Mouse (Mus musculus): ENCODE results near the gene Col6a2.

DNA sequence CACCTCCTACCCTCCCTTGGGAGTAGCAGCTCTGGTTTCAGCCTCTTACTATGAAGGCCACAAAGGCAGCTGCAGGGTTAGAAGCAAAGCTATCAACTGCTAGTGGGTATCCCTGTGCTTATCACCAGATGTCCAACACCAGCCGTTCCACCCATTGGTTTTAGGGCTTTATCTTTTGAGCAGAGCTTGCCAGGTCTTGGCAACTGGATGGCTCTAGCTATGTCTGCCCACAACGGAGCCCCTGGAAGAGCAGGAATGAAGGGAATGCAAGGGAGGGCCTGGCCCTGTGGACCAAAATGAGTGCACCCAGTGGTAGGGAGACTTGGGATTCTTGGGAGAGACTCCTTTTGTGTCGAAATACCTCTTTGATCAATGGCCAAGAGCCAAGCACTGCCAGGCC lies 20.7 kb downstream of the Col6a2 start:
- TF ChIP-seq POLR2A (IDR thresholded peaks at IDR 0.05; ENCODE audit: insufficient read length, low read depth) (no peak), MYOG (IDR thresholded peaks at IDR 0.05; ENCODE audit: control insufficient read depth in 1 of 3, insufficient read depth in 1 of 3, insufficient read length in 2 of 3, low read depth in 2 of 3) (no peak), E2F4 (IDR thresholded peaks at IDR 0.05; ENCODE audit: insufficient read depth) (no peak), TCF12 (IDR thresholded peaks at IDR 0.05; ENCODE audit: insufficient read depth, poor library complexity, severe bottlenecking) (no peak), POLR2AphosphoS2 (IDR thresholded peaks at IDR 0.05; ENCODE audit: insufficient read length, low read depth) (no peak), MAX (IDR thresholded peaks at IDR 0.05; ENCODE audit: low read depth) (no peak), CEBPB (IDR thresholded peaks at IDR 0.05; ENCODE audit: insufficient read depth, poor library complexity, severe bottlenecking) (no peak), USF1 (IDR thresholded peaks at IDR 0.05; ENCODE audit: low read depth) (no peak), MYOD1 (IDR thresholded peaks at IDR 0.05; ENCODE audit: control insufficient read depth in 1 of 3, insufficient read length in 2 of 3, low read depth in 2 of 3) (peak in 1 of 3 experiments; percentile 33)

Measured in myocyte (in vitro differentiated cells).